Mouse (Mus musculus): ENCODE results near the gene Eras.

- TF ChIP-seq POLR2A (IDR thresholded peaks at IDR 0.05; ENCODE audit: low read depth, low read length) (no peak), CTCF (conservative IDR thresholded peaks at IDR 0.05; ENCODE audit: insufficient read depth, insufficient read length, low read depth, low read length) (no peak)
Measured at GRCm38 (mm10) chrX:7958868-7959267, 30.5 kb upstream of the Eras start.
